Mouse (Mus musculus): ENCODE data around the gene Aldh1l1.

Aldh1l1 gene

GRCm38 (mm10) chr6:90546274-90546673 lies 60.0 kb downstream of the Aldh1l1 start:
- DNase-seq (ENCODE audit: low read depth, low spot score): no peak

GRCm38 (mm10) chr6:90547041-90547440 lies 60.8 kb downstream of the Aldh1l1 start:
- DNase-seq (ENCODE audit: low read depth, low spot score): no peak

- peak; percentile 92 for DNase-seq (ENCODE audit: low read depth, low spot score)
Observed at GRCm38 (mm10) chr6:90550161-90550912, 64.1 kb downstream of the Aldh1l1 start.

- DNase-seq (ENCODE audit: low read depth, low spot score): peak; percentile 41
Observed at GRCm38 (mm10) chr6:90551251-90551650, 65.0 kb downstream of the Aldh1l1 start.

GRCm38 (mm10) chr6:90553197-90553596 lies 67.0 kb downstream of the Aldh1l1 start:
- DNase-seq (ENCODE audit: low read depth, low spot score): no peak

GRCm38 (mm10) chr6:90553682-90554081 lies 67.5 kb downstream of the Aldh1l1 start:
- no peak for DNase-seq (ENCODE audit: low read depth, low spot score)

GRCm38 (mm10) chr6:90556534-90557058 lies 70.4 kb downstream of the Aldh1l1 start:
- no peak for DNase-seq (ENCODE audit: low read depth, low spot score)

GRCm38 (mm10) chr6:90557077-90557476 lies 70.8 kb downstream of the Aldh1l1 start:
- DNase-seq (ENCODE audit: low read depth, low spot score): no peak

GRCm38 (mm10) chr6:90557829-90558693 lies 71.8 kb downstream of the Aldh1l1 start:
- no peak for DNase-seq (ENCODE audit: low read depth, low spot score)

GRCm38 (mm10) chr6:90560390-90561058 lies 74.3 kb downstream of the Aldh1l1 start:
- DNase-seq (ENCODE audit: low read depth, low spot score): no peak

GRCm38 (mm10) chr6:90561234-90561781 lies 75.1 kb downstream of the Aldh1l1 start:
- DNase-seq (ENCODE audit: low read depth, low spot score): peak; percentile 53

GRCm38 (mm10) chr6:90564240-90564639 lies 78.0 kb downstream of the Aldh1l1 start:
- DNase-seq (ENCODE audit: low read depth, low spot score): no peak

GRCm38 (mm10) chr6:90565357-90566215 lies 79.4 kb downstream of the Aldh1l1 start:
- DNase-seq (ENCODE audit: low read depth, low spot score): no peak

- DNase-seq (ENCODE audit: low read depth, low spot score): no peak
Observed at GRCm38 (mm10) chr6:90567486-90567885, 81.3 kb downstream of the Aldh1l1 start.

- no peak for DNase-seq (ENCODE audit: low read depth, low spot score)
Observed at GRCm38 (mm10) chr6:90567928-90568327, 81.7 kb downstream of the Aldh1l1 start.

- no peak for DNase-seq (ENCODE audit: low read depth, low spot score)
Observed at GRCm38 (mm10) chr6:90568721-90569120, 82.5 kb downstream of the Aldh1l1 start.

GRCm38 (mm10) chr6:90569736-90570383 lies 83.6 kb downstream of the Aldh1l1 start:
- no peak for DNase-seq (ENCODE audit: low read depth, low spot score)

- DNase-seq (ENCODE audit: low read depth, low spot score): no peak
Observed at GRCm38 (mm10) chr6:90570392-90570791, 84.2 kb downstream of the Aldh1l1 start.

- DNase-seq (ENCODE audit: low read depth, low spot score): peak; percentile 79
Observed at GRCm38 (mm10) chr6:90575261-90575715, 89.1 kb downstream of the Aldh1l1 start.

GRCm38 (mm10) chr6:90578174-90578573 lies 91.9 kb downstream of the Aldh1l1 start:
- no peak for DNase-seq (ENCODE audit: low read depth, low spot score)
